Mouse (Mus musculus) C2C12 (cell line): Measurements from ENCODE around the gene Ppfibp1. TPM values are rescaled to one million over a fixed set of nuclear protein-coding genes. Genes with fewer than 3 reads are reported as not detected.

Experiments
- H3K27me3 ChIP-seq: one replicate; pipeline ENCODE4 v1.6.1; 2011; ENCODE audit not compliant: control insufficient read depth, insufficient read depth, insufficient read length
- H3K36me3 ChIP-seq: one replicate; pipeline ENCODE4 v1.6.1; 2011; ENCODE audit not compliant: control insufficient read depth, insufficient read depth
- H3K4me3 ChIP-seq: one replicate; pipeline ENCODE4 v1.5.1; 2011; ENCODE audit warnings: mild to moderate bottlenecking, control low read depth; ENCODE audit not compliant: poor library complexity, insufficient read depth, severe bottlenecking
- H3K79me2 ChIP-seq: one replicate; pipeline ENCODE4 v1.6.1; 2011; ENCODE audit not compliant: control insufficient read depth, insufficient read depth
- H3K79me3 ChIP-seq: one replicate; pipeline ENCODE4 v1.6.1; 2011; ENCODE audit warnings: low read depth, control low read depth
- H3ac ChIP-seq: one replicate; pipeline ENCODE3; 2011; ENCODE audit warnings: low read depth; ENCODE audit not compliant: control insufficient read depth, insufficient read length
- CEBPB ChIP-seq: IDR thresholded peaks from one replicate; pipeline ENCODE4 v1.6.1; 2011; ENCODE audit warnings: low read depth, mild to moderate bottlenecking, control low read depth, moderate library complexity
- CTCF ChIP-seq: IDR thresholded peaks from one replicate; pipeline ENCODE4 v1.5.1; 2011; ENCODE audit not compliant: control insufficient read depth, insufficient read depth, insufficient read length
- FOSL1 ChIP-seq: IDR thresholded peaks from one replicate; pipeline ENCODE4 v1.8.0; 2011; ENCODE audit warnings: mild to moderate bottlenecking, low read length; ENCODE audit not compliant: poor library complexity, insufficient read depth, severe bottlenecking
- MAX ChIP-seq: IDR thresholded peaks from one replicate; pipeline ENCODE4 v1.6.1; 2011; ENCODE audit warnings: mild to moderate bottlenecking, control low read depth
- MYOD1 ChIP-seq: IDR thresholded peaks from one replicate; pipeline ENCODE4 v1.6.1; 2011; ENCODE audit warnings: low read depth; ENCODE audit not compliant: control insufficient read depth, insufficient read length
- MYOG ChIP-seq: IDR thresholded peaks from one replicate; pipeline ENCODE4 v1.6.1; 2011; ENCODE audit not compliant: control insufficient read depth, insufficient read length; ENCODE audit errors: extremely low read depth
- USF1 ChIP-seq: IDR thresholded peaks from one replicate; pipeline ENCODE4 v1.6.1; 2011; ENCODE audit warnings: low read depth, mild to moderate bottlenecking, control low read depth, moderate library complexity
- polyA plus RNA-seq: library from polyadenylated mRNA; unstranded; fragments of >200 nt; fragmentation: generic; extraction: Trizol; gene quantifications from one replicate; pipeline ENCODE4 v1.2.1, GENCODE M21; 2012; ENCODE audit warnings: missing spikeins

Gene Ppfibp1
- polyA plus RNA-seq, 1 experiment: 61.1 TPM

DNA sequence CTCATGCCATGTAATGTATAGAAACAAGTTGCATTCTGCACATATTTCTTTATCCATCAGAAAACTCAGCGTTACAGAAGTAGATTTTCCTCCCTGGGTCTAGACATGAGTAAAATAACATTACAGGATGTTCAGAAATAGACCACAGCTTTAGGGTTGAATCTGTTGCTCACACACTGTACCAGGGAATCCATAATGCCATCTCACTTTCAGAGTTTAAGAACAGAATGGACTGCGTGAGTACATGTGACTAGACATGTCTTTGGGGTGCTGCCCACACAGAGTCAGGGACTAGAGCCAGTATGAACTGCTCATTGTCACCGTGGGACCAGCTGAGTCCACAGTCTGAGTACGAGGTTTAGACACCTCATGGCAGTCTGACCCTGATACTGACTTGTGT is 110.4 kb downstream of the Ppfibp1 start:
- H3K79me2 ChIP-seq: no peaks in the 10 kb centered on the region
- H3K36me3 ChIP-seq: peaks cover 81% of the 10 kb centered on the region
- no peak overlapping the region for H3ac ChIP-seq
- H3K4me3 ChIP-seq: no peak overlapping the region
- no peak for TF ChIP-seq CEBPB
- TF ChIP-seq MYOG: no peak
- no peak for TF ChIP-seq MYOD1
- no peak for TF ChIP-seq FOSL1
- no peak for TF ChIP-seq USF1
- TF ChIP-seq MAX: no peak
- TF ChIP-seq CTCF: no peak
- no peaks in the 10 kb centered on the region for H3K27me3 ChIP-seq
- no peaks in the 10 kb centered on the region for H3K79me3 ChIP-seq

DNA sequence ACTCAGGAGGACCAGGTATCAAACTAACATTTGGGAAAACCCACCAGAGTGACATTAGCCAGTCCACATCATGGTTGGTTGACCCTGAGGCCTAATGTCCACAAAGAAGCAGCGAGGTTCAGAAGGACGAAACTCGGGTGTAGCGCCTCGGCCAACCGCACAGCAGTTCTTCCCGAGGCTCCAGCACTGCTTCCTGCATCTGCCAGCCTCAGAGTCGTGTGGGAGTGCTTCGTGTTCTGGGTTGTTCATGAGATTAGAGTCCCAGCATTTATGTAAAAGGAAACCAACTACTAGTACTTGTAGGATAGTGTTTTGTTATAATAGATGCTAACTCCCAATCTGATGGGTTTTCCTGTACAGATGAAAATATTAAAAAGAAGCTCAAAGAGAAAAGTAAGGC is 111.0 kb downstream of the Ppfibp1 start:
- H3K79me3 ChIP-seq: no peaks in the 10 kb centered on the region
- no peak overlapping the region for H3ac ChIP-seq
- no peaks in the 10 kb centered on the region for H3K27me3 ChIP-seq
- H3K4me3 ChIP-seq: no peak overlapping the region
- TF ChIP-seq USF1 (no peak), CTCF (no peak), MYOG (no peak), FOSL1 (no peak), MYOD1 (no peak), MAX (no peak), CEBPB (no peak)
- no peaks in the 10 kb centered on the region for H3K79me2 ChIP-seq
- H3K36me3 ChIP-seq: peaks cover 78% of the 10 kb centered on the region

DNA sequence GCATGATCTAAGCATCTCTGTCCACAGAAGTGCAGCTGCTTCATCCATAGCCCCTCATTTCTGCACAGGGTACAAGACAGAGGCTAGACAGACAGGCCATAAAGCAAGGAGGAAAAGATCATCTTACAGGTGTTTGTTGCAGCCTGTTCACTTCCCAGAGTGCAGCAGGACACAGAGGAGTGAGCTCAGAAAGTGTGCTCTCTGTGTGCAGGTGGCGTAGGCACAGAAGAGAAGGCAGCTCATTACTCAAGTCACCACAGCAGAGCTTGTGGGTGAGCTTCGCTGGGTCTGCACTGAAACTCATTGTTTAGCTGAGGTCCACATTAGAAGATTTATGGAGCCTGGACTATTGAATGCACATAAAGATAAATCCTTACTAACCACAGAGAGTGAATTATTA is 111.5 kb downstream of the Ppfibp1 start:
- peaks cover 78% of the 10 kb centered on the region for H3K36me3 ChIP-seq
- no peaks in the 10 kb centered on the region for H3K79me2 ChIP-seq
- no peak overlapping the region for H3ac ChIP-seq
- TF ChIP-seq CTCF (no peak), MYOD1 (no peak), FOSL1 (no peak)
- H3K79me3 ChIP-seq: no peaks in the 10 kb centered on the region
- no peaks in the 10 kb centered on the region for H3K27me3 ChIP-seq
- no peak overlapping the region for H3K4me3 ChIP-seq

DNA sequence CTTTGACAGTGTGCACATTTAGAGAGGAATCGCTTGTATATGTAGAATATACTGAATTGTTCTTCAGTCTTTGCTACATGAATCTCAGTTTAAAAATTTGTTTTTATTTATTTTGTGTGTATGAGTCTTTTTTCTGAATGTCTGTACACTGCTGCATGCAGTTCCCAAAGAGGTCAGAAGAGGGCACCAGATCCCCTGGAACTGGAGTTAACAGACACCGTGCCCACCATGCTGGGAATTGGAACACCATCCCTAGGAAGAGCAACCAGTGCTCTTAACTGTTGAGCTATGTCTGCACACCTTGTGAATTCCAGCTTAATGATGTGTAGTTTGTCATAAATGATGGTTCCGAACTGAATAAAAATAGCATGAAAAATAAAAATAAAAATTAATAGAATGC is 119.9 kb downstream of the Ppfibp1 start:
- TF ChIP-seq MAX (no peak), MYOD1 (no peak), CEBPB (no peak), FOSL1 (no peak), USF1 (no peak), MYOG (no peak), CTCF (no peak)
- H3ac ChIP-seq: no peak overlapping the region
- H3K27me3 ChIP-seq: no peaks in the 10 kb centered on the region
- no peak overlapping the region for H3K4me3 ChIP-seq
- no peaks in the 10 kb centered on the region for H3K79me2 ChIP-seq
- H3K79me3 ChIP-seq: no peaks in the 10 kb centered on the region
- H3K36me3 ChIP-seq: peaks cover 84% of the 10 kb centered on the region

DNA sequence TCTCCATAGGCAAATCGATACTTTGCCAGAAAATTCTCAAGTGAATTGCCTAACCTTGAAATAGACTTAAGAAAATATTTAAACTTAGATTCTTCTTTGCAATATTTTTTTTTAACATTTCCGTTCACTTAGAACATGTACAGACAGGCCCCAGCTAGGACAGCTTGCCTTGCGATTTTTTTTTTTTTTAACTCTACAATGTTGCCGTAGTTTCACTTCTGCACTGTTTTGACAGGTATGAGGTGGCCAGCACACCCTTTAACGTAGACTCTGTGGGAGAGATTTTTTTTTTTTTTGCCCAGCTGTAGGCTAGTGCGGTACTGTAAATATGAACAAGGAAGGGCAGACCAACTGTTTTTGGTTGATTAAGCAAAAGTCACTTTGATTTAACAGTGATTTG is 122.1 kb downstream of the Ppfibp1 start:
- Histone ChIP-seq H3K79me3 (no peaks in the 10 kb centered on the region), H3K4me3 (no peak overlapping the region), H3K27me3 (no peaks in the 10 kb centered on the region), H3K36me3 (peaks cover 88% of the 10 kb centered on the region), H3K79me2 (no peaks in the 10 kb centered on the region), H3ac (no peak overlapping the region)
- no peak for TF ChIP-seq CEBPB
- no peak for TF ChIP-seq USF1
- TF ChIP-seq MAX: no peak
- no peak for TF ChIP-seq MYOD1
- TF ChIP-seq CTCF: no peak
- TF ChIP-seq FOSL1: no peak
- no peak for TF ChIP-seq MYOG

DNA sequence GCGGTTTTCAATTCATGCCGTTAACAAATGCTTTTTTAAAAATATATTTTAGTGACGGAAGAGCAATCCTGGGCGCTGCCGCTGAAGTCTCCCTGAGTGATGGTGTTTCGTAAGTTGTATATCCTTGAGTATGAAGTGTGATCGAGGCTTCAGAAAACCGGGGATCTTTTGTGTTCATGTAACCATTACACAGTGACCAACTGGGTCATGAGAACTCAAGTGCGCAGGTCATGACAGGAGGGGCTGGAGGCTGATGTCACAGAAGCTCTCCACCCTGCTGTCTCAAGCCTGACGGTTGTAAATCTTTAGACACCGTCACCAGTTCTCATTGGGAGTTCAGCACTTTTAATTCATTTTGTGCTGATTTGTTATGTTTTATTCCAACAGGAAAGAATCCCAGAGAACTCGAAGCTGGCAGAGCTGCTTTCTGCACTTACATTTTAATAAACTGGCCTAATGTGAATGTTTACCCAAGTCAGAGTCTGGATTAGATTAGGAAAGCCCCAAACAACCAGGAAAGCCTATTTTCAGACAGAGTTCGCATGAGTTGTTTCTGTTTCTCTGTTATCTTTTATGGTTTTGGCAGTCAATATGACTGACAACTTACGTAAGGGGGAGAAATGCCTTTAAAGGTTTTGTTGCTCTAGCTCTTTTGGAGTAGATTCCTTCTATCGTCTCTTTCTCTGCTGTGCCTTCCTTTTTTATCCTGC is 122.7 kb downstream of the Ppfibp1 start:
- Histone ChIP-seq H3K79me3 (no peaks in the 10 kb centered on the region), H3K27me3 (no peaks in the 10 kb centered on the region), H3K79me2 (no peaks in the 10 kb centered on the region), H3K4me3 (no peak overlapping the region), H3K36me3 (peaks cover 88% of the 10 kb centered on the region), H3ac (no peak overlapping the region)
- no peak for TF ChIP-seq CTCF
- no peak for TF ChIP-seq CEBPB
- TF ChIP-seq MYOD1: no peak
- TF ChIP-seq FOSL1: no peak
- TF ChIP-seq USF1: no peak
- no peak for TF ChIP-seq MAX
- TF ChIP-seq MYOG: no peak
